Mouse (Mus musculus) c-Kit-positive CD71-positive TER-119-positive erythroid progenitor cells, embryonic 14.5 days (primary cell): ENCODE measurements around the gene Twsg1.
A peak's percentile ranks its signal among the peaks of the same experiment; 100 is the strongest.

ENCODE experiments used
- DNase-seq: peaks from one replicate; pipeline ENCODE4 v3.0.0-alpha.2; 2013; ENCODE audit warnings: low spot score

Twsg1 gene

GRCm38 (mm10) chr17:65885697-65886529 lies 65.1 kb downstream of the Twsg1 start, which contains the start of gene Ralbp1:
Gene Ralbp1, minus strand, starts transcription at chr17:65885798.
- no peak for DNase-seq

DNA sequence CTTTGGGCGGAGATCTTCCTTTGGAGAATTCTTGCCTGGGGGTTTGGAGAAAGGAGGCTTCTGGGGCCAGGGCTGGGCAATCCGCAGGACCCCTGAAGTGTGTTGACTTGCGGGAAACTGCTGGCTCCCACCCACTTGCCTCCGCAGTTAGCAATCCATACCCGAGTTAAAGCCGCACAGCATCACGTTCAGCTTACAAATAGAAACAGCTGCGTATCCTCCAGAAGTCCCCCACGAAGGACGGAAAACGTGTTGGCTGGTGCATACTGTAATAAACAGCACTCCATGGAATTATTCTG lies 65.7 kb downstream of the Twsg1 start:
- DNase-seq: no peak

GRCm38 (mm10) chr17:65884691-65885397 lies 66.2 kb downstream of the Twsg1 start:
- peak; percentile 98 for DNase-seq

DNA sequence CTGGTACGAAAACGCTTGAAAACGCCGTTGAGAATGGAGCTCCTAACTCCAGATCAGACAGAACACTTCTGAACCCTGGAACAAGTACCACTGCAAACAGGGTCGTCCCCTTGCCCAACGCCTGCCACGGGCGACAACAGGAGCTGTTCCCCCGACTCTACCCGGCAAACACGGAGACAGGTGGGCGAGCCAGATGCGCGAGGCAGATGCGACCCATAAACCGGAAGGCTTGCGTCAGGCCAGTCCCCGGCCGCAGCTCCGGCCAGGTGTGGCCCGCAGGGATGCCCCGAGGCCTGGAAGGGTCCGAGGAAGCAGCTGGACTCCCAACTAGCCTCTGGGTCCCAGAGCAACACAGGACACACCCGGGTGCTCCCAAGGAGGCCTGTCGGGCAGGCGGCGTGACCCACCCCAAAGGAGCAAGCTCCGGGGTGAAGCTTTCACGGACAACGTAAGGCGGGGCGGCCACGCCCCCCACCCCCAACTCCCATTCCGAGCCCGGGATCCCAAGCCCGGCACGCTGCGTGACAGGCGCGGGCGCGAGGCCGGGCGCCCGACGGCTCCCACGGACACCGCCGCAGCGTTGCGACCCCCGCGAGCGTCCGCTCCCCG lies 66.9 kb downstream of the Twsg1 start:
- no peak for DNase-seq

GRCm38 (mm10) chr17:65877026-65877425 lies 74.0 kb downstream of the Twsg1 start:
- no peak for DNase-seq

DNA sequence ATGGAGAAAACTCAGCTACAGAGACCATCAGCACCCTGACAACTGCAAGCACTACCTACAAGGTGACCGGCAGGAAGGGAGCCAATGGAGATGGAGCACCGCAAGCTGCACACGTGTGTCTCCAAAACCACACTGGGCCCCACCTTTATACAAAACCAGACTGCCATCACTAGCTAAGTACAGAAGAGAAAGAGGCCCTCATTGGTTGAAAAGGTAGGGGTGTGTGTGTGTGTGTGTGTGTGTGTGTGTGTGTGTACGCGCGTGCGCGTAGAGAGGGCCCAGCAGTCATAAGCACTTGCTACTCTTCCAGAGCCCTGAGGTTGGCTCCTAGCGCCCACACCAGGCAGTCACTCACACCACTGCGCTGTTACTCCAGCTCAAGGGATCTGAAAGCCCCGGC lies 77.2 kb downstream of the Twsg1 start:
- DNase-seq: no peak

- no peak for DNase-seq
These were observed 77.9 kb downstream of the Twsg1 start for GRCm38 (mm10) chr17:65873156-65873555.

- DNase-seq: no peak
These were observed 78.4 kb downstream of the Twsg1 start for GRCm38 (mm10) chr17:65872652-65873051.

- DNase-seq: no peak
These were observed 79.0 kb downstream of the Twsg1 start for GRCm38 (mm10) chr17:65872051-65872450.
